Mouse (Mus musculus) intestine, embryonic 15.5 days (tissue): ENCODE data around the gene Nxpe3. TPM values are rescaled to one million over a fixed set of nuclear protein-coding genes. Genes with fewer than 3 reads are reported as not detected.

Source experiments
- ATAC-seq: fragments of 200-750 bp; cut with Nextera tagmentation; 2 replicates; pipeline ENCODE4 v1.8.0; 2017; ENCODE audit warnings: moderate TSS enrichment, moderate library complexity
- H3K27ac ChIP-seq: fragments of 300-500 bp; sonication (generic); 2 replicates; pipeline ENCODE4 v1.5.1; 2015; ENCODE audit warnings: mild to moderate bottlenecking, inconsistent platforms
- H3K27me3 ChIP-seq: fragments of 300-500 bp; sonication (generic); replicated peaks from 2 replicates; pipeline ENCODE4 v1.6.1; 2015; ENCODE audit warnings: inconsistent platforms
- H3K36me3 ChIP-seq: fragments of 300-500 bp; sonication (generic); 2 replicates; pipeline ENCODE4 v1.6.1; 2015; ENCODE audit warnings: inconsistent platforms
- H3K4me1 ChIP-seq: fragments of 300-500 bp; sonication (generic); replicated peaks from 2 replicates; pipeline ENCODE4 v1.6.1; 2015; ENCODE audit warnings: inconsistent platforms
- H3K4me2 ChIP-seq: fragments of 300-500 bp; sonication (generic); replicated peaks from 2 replicates; pipeline ENCODE4 v1.6.1; 2015; ENCODE audit warnings: mild to moderate bottlenecking, inconsistent platforms
- H3K4me3 ChIP-seq: fragments of 300-500 bp; sonication (generic); replicated peaks from 2 replicates; pipeline ENCODE4 v1.5.1; 2015; ENCODE audit warnings: inconsistent platforms
- H3K9ac ChIP-seq: fragments of 300-500 bp; sonication (generic); 2 replicates; pipeline ENCODE4 v1.6.1; 2015; ENCODE audit warnings: inconsistent platforms
- H3K9me3 ChIP-seq: fragments of 300-500 bp; sonication (generic); 2 replicates; pipeline ENCODE4 v1.6.1; 2016; ENCODE audit warnings: inconsistent platforms
- WGBS: fragments of 180-500 bp; shearing (Covaris S2); methylation state at CpG from one replicate; pipeline ENCODE4 v1.1.7; 2015; 5-methylcytosine and 5-hydroxymethylcytosine counted together
- polyA plus RNA-seq: library from polyadenylated mRNA; unstranded; fragments of >200 nt; fragmentation: Nextera tagmentation; extraction: Ambion mirVana; gene quantifications from 2 replicates; pipeline ENCODE4 v1.2.1, GENCODE M21; 2015

Gene Nxpe3
- polyA plus RNA-seq, 1 experiment from 2014 or later = 1.5 TPM

DNA sequence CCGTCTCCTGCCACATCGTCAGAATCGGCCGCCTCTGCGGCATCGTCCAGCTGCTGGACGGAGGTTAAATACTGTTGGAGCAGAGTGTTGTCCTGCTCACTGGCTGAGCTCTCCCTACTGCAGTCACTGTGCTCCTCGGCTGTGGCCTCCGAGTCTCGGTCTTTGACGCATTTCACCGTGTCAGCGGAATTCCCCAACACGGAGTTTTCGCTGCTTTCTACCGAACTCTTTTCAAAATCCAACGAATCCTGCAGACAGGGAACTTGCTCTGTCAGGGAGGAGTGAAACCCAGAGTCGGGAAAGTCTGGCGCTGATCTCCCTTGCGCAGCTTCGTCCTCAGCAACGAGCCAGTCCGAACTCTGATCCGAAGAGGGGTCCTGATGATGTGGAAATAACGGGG lies 10.3 kb upstream of the Nxpe3 start:
- WGBS = 81% methylated on average over 25 of the region's 25 CpGs
- no peaks in the 10 kb centered on the region for H3K4me1 ChIP-seq
- no peak for ATAC-seq
- H3K27me3 ChIP-seq = no peaks in the 10 kb centered on the region
- H3K4me3 ChIP-seq = no peak overlapping the region
- H3K36me3 ChIP-seq = 0 out of 2 replicates have a peak, but pooled peaks cover 4% of the 10 kb centered on the region
- H3K4me2 ChIP-seq = no peak overlapping the region
- no peak overlapping the region for H3K27ac ChIP-seq
- no peaks in the 10 kb centered on the region for H3K9me3 ChIP-seq
- H3K9ac ChIP-seq = no peak overlapping the region

DNA sequence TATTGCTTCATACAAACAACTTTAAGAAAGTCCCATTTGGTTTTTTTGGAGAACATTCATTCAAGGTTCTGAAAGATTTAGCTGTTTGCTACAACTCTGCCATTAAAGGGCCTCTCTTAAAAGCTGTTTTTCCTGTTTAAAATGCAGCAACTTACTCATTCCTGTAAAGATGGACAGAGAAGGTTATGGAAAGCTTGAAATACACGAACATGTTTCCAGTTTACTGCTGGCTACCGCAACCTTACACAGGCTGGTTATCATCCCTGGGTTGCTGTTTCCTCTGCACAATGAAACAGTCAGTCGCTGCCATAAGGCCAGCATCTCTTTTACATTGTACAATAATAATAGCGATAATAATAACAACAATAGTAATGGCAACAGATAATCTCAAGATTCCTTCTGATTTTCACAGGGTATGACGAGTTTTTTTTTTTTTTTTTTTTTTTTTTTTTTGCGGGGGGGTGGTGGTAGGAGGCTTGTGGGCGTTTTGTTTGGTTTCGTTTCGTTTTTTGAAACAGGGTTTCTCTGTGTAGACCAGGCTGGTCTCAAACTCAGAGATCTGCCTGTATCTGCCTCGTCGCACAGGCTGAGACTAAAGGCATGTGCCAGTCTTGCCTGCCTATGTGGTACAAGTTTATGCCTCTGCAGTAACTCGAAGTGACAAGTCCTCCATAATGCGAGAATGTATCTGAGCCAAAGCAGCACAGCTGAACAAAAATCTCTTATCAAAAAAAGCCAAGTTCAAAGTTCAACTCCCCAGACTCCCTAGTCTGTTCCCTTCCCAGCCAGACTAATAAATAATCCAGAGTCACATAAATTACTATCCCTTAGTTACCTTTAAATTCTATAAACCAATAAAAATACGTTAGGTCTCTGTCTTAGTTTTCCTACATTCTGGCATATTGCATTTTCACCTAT lies 7.0 kb upstream of the Nxpe3 start:
- H3K9me3 ChIP-seq = no peaks in the 10 kb centered on the region
- WGBS = 83% methylated on average over 14 of the region's 14 CpGs
- no peaks in the 10 kb centered on the region for H3K4me1 ChIP-seq
- no peaks in the 10 kb centered on the region for H3K36me3 ChIP-seq
- H3K4me2 ChIP-seq = no peak overlapping the region
- H3K27me3 ChIP-seq = no peaks in the 10 kb centered on the region
- H3K4me3 ChIP-seq = no peak overlapping the region
- H3K9ac ChIP-seq = no peak overlapping the region
- H3K27ac ChIP-seq = no peak overlapping the region
- 0 out of 2 replicates have a peak, but pooled peaks have one; percentile 43 for ATAC-seq

DNA sequence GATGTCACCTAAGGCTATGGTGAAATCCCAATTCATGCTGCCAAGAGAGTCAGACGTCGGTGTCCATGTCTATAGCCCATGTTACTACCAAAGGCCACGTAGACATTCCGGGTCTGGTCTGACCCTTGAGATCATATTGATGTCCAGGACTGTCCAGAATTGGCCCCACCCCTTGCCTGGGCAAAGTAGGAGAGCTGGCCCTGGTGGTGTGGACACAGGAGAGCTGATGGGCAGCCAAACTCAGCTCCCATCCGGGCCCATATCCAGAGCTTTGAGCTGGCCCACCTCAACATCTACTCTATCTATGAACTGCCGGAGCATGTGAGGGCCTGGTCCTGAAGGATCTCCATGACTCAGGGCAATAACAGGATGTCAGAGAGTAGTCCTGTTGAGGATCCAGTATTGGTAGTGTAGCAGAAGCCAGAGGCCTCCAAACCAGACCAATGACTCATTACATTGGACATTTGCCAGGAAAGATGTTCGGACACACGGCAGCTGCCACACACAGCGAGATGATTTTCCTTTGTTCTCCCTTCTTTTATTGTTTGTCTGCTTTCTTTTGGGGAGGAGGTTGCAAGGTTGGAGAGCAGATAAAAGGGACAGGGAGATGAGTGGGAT lies 3.4 kb upstream of the Nxpe3 start:
- no peak for ATAC-seq
- 59% methylated on average over 9 of the region's 9 CpGs for WGBS

DNA sequence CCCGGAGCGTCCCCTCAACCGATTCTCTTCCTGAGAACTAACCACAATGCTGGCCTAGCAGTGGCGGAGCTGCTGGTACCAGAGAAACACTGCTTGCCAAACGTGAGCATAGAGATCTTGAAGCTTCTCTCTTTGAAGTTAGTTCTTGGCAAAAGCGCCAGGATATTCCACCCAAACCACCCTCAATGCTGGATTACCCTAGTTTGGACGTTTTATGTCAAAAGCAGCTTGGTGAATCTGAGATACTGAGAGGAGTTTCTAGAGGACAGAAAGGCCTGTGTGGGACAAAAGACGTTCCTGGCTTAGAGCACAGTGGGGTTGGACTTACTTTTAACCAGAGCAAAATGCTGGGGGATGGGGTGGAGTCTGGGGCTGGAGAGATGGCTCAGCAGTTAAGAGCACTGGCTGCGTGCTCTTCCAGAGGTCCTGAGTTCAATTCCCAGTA lies 588 bp upstream of the Nxpe3 start:
- H3K36me3 ChIP-seq = no peaks in the 10 kb centered on the region
- no peaks in the 10 kb centered on the region for H3K9me3 ChIP-seq
- peaks cover 9% of the 10 kb centered on the region for H3K4me1 ChIP-seq
- peak overlapping the region; percentile 84 for H3K4me3 ChIP-seq
- H3K27ac ChIP-seq = peak overlapping the region; percentile 75
- no peaks in the 10 kb centered on the region for H3K27me3 ChIP-seq
- peak overlapping the region; percentile 67 for H3K9ac ChIP-seq
- ATAC-seq = no peak
- whole genome bisulfite sequencing = 5% methylated on average over 9 of the region's 9 CpGs
- peak overlapping the region; percentile 88 for H3K4me2 ChIP-seq

More for the DNA sequence above, 3.4 kb upstream of the Nxpe3 start:
- Histone ChIP-seq H3K27me3 (no peaks in the 10 kb centered on the region), H3K9ac (no peak overlapping the region), H3K4me3 (no peak overlapping the region), H3K4me1 (peaks cover 5% of the 10 kb centered on the region), H3K27ac (no peak overlapping the region), H3K9me3 (no peaks in the 10 kb centered on the region), H3K4me2 (no peak overlapping the region), H3K36me3 (no peaks in the 10 kb centered on the region)

DNA sequence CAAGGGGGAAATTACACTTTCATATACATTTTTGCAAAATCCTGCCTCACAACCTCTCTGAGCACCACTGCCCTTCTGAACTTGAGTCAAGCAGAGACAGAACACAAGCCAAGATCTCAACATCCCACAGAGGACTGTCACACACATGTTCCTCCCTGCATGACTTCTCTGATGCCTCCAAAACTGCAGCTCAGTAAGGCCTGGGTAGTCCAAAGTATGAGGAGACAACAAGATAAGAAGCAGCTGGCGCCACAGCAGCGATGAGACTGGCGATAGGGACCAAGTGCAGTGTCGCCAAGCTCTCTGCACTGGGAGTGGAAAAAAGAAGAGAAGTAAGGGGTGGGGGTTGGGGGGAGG lies 571 bp downstream of the Nxpe3 start:
- no peaks in the 10 kb centered on the region for H3K36me3 ChIP-seq
- no peaks in the 10 kb centered on the region for H3K27me3 ChIP-seq
- peak overlapping the region; percentile 67 for H3K9ac ChIP-seq
- peak overlapping the region; percentile 75 for H3K27ac ChIP-seq
- ATAC-seq = no peak
- 10% methylated on average over 4 of the region's 4 CpGs for WGBS
- peak overlapping the region; percentile 84 for H3K4me3 ChIP-seq
- H3K9me3 ChIP-seq = no peaks in the 10 kb centered on the region
- H3K4me2 ChIP-seq = peak overlapping the region; percentile 88
- peaks cover 9% of the 10 kb centered on the region for H3K4me1 ChIP-seq

DNA sequence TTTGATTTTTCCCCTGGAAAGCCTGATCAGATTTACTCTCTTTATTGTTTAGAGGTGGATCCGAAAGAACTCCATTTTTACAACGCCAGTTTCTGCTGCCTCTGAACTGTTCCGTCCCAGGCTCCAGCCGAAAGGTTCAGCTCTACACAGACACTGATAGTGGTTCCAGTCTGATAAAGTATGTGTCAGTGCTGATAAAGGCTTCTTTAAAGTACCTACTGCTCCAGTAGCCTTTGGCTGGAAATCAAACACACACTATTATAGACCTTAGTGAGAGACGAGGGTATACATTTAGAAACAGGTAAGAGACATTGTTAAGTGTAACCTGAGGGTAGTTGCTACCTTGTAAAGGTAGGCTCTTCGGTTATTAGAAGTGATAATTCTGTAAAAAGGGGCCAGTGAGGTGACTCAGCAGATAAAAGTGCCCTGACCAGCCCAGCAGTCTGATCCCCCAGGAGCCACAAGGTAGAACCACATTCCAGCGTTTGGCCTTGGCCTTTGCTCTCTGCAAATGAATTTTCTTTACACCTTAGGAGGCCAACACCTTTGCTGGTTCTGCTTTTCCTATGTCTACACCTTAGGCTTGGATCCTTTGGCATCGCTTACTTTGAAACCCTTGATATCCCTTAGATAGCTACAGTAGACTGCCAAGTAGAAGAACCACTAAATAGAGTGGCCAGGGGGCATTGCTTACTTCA lies 1.5 kb downstream of the Nxpe3 start:
- 62% methylated on average over 8 of the region's 8 CpGs for WGBS
- Histone ChIP-seq H3K4me1 (peaks cover 9% of the 10 kb centered on the region), H3K4me2 (peak overlapping the region; percentile 88), H3K36me3 (no peaks in the 10 kb centered on the region), H3K9me3 (no peaks in the 10 kb centered on the region), H3K4me3 (0 out of 2 replicates have a peak overlapping the region, but pooled peaks have one; percentile 84), H3K9ac (no peak overlapping the region), H3K27ac (no peak overlapping the region), H3K27me3 (no peaks in the 10 kb centered on the region)
- ATAC-seq = peak; percentile 57

DNA sequence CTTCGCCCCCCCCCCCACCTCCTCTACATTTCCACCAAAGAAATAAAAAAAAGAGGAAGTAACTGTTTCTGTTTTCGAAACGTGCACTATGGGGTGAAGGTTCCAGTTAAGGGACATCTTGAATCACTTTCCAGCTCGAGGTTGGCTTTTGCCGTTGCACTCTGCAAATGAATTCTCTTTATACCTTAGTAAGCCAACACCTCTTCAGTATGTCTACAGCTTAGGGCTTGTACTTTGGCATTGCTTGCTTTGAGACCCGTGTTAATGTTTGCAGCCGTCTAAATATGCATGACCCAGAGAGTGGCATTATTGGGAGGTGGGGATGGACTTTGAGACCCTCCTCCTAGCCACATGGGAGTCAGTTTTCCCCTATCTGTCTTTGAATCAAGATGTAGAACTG lies 2.6 kb downstream of the Nxpe3 start:
- Histone ChIP-seq H3K36me3 (no peaks in the 10 kb centered on the region), H3K4me1 (peaks cover 9% of the 10 kb centered on the region), H3K4me2 (0 out of 2 replicates have a peak overlapping the region, but pooled peaks have one; percentile 88), H3K27me3 (no peaks in the 10 kb centered on the region), H3K27ac (0 out of 2 replicates have a peak overlapping the region, but pooled peaks have one; percentile 22), H3K4me3 (no peak overlapping the region), H3K9ac (no peak overlapping the region), H3K9me3 (no peaks in the 10 kb centered on the region)
- WGBS = 46% methylated on average over 7 of the region's 7 CpGs
- ATAC-seq = no peak

DNA sequence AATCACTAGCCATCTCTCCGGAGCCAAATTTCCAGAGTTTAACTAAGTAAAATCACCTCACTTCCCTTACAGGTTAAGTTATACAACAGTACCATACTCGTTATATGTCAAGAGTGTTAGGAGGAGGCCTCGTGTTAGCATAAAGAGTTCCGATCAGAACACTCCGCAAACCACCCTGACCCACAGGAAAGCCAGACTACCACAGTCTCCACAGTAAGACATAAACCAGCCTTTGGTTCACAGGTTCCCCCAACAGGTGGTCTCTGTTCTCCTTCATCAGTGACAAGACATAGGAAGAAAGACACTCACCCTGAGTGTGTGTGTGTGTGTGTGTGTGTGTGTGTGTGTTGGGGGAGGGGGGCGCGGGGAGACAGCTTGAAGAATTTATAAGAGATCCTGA lies 3.7 kb downstream of the Nxpe3 start:
- no peak overlapping the region for H3K4me2 ChIP-seq
- no peak overlapping the region for H3K9ac ChIP-seq
- H3K27ac ChIP-seq = no peak overlapping the region
- no peak overlapping the region for H3K4me3 ChIP-seq
- ATAC-seq = no peak
- no peaks in the 10 kb centered on the region for H3K27me3 ChIP-seq
- H3K4me1 ChIP-seq = peaks cover 9% of the 10 kb centered on the region
- H3K36me3 ChIP-seq = no peaks in the 10 kb centered on the region
- 81% methylated on average over 7 of the region's 7 CpGs for WGBS
- H3K9me3 ChIP-seq = no peaks in the 10 kb centered on the region

DNA sequence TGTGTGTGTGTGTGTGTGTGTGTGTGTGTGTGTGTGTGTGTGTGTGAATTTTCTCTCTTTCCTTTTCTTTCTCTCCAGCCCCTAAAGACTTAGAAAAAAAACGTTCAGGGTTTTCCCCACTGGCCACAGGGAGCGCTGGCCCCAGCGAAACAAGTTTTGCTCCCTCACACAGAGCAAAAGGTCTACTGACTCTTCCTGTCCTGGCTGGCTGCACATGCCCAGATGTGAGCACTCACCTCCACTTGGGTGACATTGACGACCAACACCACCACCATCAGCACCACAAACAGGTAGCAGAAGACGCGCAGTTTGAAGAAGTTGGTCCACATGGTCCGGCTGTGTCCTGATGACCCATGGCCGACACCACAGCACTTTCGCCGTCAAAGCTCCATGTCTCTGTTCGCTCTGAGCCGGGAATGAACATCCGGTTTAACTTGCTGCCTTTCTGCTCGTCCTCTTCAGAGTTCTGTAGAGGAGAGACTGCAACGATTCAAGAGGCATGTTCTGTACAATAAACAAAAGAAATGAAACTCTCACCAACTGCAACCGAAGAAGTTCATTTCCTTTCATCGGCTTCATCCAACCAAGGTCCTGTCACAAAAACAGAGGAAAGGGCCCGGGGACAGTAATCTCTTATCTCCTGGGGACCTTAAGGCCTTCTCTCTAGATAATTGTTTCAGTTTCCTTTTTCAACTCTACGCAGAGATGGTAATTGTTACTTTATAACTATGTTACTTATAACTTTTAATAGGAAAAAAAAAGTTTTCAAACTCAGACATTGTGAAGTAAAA lies 4.5 kb downstream of the Nxpe3 start:
- H3K9me3 ChIP-seq = no peaks in the 10 kb centered on the region
- no peak overlapping the region for H3K4me3 ChIP-seq
- no peak for ATAC-seq
- no peak overlapping the region for H3K27ac ChIP-seq
- H3K9ac ChIP-seq = no peak overlapping the region
- H3K27me3 ChIP-seq = no peaks in the 10 kb centered on the region
- no peak overlapping the region for H3K4me2 ChIP-seq
- H3K36me3 ChIP-seq = no peaks in the 10 kb centered on the region
- WGBS = 83% methylated on average over 19 of the region's 19 CpGs
- peaks cover 9% of the 10 kb centered on the region for H3K4me1 ChIP-seq

DNA sequence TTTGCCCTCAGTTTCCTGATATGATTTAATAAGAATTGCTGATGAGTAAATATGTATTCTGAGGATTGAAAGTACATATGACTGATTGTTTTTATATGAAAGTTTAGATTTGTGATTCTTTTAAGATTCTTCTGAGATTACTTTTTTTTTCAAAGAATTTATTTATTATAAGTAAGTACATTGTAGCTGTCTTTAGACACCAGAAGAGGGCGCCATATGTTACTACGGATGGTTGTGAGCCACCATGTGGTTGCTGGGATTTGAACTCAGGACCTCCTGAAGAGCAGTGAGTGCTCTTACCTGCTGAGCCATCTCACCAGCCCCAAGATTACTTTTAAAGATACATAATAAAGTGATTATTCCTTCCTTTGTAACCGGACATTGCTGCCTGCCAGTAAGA lies 5.6 kb downstream of the Nxpe3 start:
- ATAC-seq = no peak
- 79% methylated on average over 3 of the region's 3 CpGs for WGBS
- Histone ChIP-seq H3K4me3 (no peak overlapping the region), H3K4me1 (peaks cover 7% of the 10 kb centered on the region; the same call in 1 of the 2 replicates), H3K27me3 (no peaks in the 10 kb centered on the region), H3K4me2 (no peak overlapping the region), H3K9ac (no peak overlapping the region), H3K9me3 (no peaks in the 10 kb centered on the region), H3K27ac (no peak overlapping the region), H3K36me3 (no peaks in the 10 kb centered on the region)

DNA sequence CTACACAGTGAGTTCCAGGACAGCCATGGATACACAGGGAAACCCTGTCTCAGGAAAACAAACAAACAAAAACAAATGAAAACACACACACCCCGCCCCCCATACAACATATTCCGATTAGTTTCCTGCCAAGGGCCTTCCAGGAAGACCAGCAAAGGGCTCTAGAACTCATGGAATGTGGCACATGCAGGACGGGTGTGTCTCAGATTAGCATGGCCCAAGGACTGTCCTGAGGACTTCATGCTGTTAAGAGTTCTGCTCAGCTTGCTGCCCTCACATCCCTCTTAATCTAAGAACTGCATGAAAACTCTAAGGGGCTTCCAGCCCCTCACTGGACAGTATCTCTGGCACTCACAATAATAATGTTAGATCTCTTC lies 6.5 kb downstream of the Nxpe3 start:
- no peak overlapping the region for H3K27ac ChIP-seq
- no peaks in the 10 kb centered on the region for H3K9me3 ChIP-seq
- ATAC-seq = no peak
- H3K9ac ChIP-seq = no peak overlapping the region
- H3K27me3 ChIP-seq = no peaks in the 10 kb centered on the region
- no peak overlapping the region for H3K4me3 ChIP-seq
- H3K4me1 ChIP-seq = peaks cover 4% of the 10 kb centered on the region; the same call in 1 of the 2 replicates
- no peaks in the 10 kb centered on the region for H3K36me3 ChIP-seq
- no peak overlapping the region for H3K4me2 ChIP-seq
- WGBS = 74% methylated on average over 3 of the region's 3 CpGs
